Mouse (Mus musculus) bone marrow macrophage, adult 2 months (primary cell): Measurements from ENCODE around the gene 5730596B20Rik.

Experiments used
- CTCF ChIP-seq: IDR thresholded peaks from 2 replicates; pipeline ENCODE4 v1.5.1; 2012; ENCODE audit warnings: low read depth, mild to moderate bottlenecking, low read length, moderate library complexity
- POLR2A ChIP-seq: IDR thresholded peaks from 2 replicates; pipeline ENCODE4 v1.6.1; 2012; ENCODE audit warnings: mild to moderate bottlenecking, low read depth, low read length, borderline replicate concordance

DNA sequence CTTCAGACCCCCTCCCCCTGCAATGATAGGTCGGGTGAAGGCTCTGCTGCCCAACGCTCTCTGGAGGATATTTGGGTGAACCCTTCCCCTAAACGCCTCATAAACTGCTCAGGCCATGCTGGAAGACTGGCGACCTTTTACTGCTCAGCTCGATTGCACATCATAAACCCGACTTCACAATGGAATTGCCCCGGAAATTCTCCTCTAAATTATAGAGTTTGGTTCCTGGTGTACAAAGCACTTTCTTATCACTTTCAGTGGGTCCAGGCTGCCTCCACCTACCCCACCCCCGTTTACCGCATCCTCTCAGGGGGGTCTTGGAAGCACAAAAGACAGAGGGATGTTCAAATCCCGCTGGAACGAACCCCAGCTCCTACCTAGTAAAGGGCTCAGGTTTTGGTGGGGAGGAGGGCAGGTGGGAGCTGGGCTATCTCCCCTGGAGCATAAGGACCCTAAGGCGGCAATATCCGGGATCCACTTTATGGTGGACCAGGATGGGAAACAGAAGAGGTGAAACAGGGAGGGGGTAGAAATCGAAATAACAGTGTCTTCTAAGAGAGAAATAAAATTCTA is 41.4 kb downstream of the 5730596B20Rik start:
- TF ChIP-seq CTCF = no peak
- no peak for TF ChIP-seq POLR2A
